Mouse (Mus musculus) liver, embryonic 14.5 days (tissue): Measurements from ENCODE around the gene Dio1.

Source experiments
- CTCF ChIP-seq: IDR thresholded peaks from 2 replicates; pipeline ENCODE4 v1.5.1; 2016; ENCODE audit warnings: antibody characterized with exemption, low read depth, control low read depth
- EP300 ChIP-seq: IDR thresholded peaks from 2 replicates; pipeline ENCODE4 v1.6.1; 2016; ENCODE audit warnings: antibody characterized with exemption, low read depth

- TF ChIP-seq CTCF, result no peak
- TF ChIP-seq EP300, result no peak
These were observed 47.2 kb upstream of the Dio1 start for GRCm38 (mm10) chr4:107354126-107354525.
